Mouse (Mus musculus) stomach, embryonic 16.5 days (tissue): ENCODE measurements around the gene Pigb. TPM values are rescaled to one million over a fixed set of nuclear protein-coding genes. Genes with fewer than 3 reads are reported as not detected.
A peak's percentile ranks its signal among the peaks of the same experiment; 100 is the strongest.

Experiments
- ATAC-seq: fragments of 200-750 bp; cut with Nextera tagmentation; 2 replicates; pipeline ENCODE4 v1.8.0; 2017; ENCODE audit warnings: moderate number of reproducible peaks, moderate TSS enrichment; ENCODE audit not compliant: insufficient read depth, low FRiP score
- H3K27ac ChIP-seq: fragments of 300-500 bp; sonication (generic); 2 replicates; pipeline ENCODE4 v1.5.1; 2014; ENCODE audit warnings: low read length
- H3K27me3 ChIP-seq: fragments of 300-500 bp; sonication (generic); 2 replicates; pipeline ENCODE4 v1.6.1; 2014; ENCODE audit warnings: low read length, control low read depth, mixed read lengths; ENCODE audit not compliant: control insufficient read depth, insufficient read depth
- H3K36me3 ChIP-seq: fragments of 300-500 bp; sonication (generic); 2 replicates; pipeline ENCODE4 v1.6.1; 2014; ENCODE audit warnings: low read length; ENCODE audit not compliant: control insufficient read depth, insufficient read depth
- H3K4me1 ChIP-seq: fragments of 300-500 bp; sonication (generic); 2 replicates; pipeline ENCODE4 v1.6.1; 2014; ENCODE audit warnings: low read length, control low read depth, mixed read lengths; ENCODE audit not compliant: control insufficient read depth, insufficient read depth
- H3K4me2 ChIP-seq: fragments of 300-500 bp; sonication (generic); 2 replicates; pipeline ENCODE4 v1.6.1; 2014; ENCODE audit warnings: low read depth, low read length, mixed read lengths
- H3K4me3 ChIP-seq: fragments of 300-500 bp; sonication (generic); replicated peaks from 2 replicates; pipeline ENCODE4 v1.5.1; 2014; ENCODE audit warnings: mild to moderate bottlenecking, low read length
- H3K9ac ChIP-seq: fragments of 300-500 bp; sonication (generic); 2 replicates; pipeline ENCODE4 v1.6.1; 2014; ENCODE audit warnings: low read length
- H3K9me3 ChIP-seq: fragments of 300-500 bp; sonication (generic); replicated peaks from 2 replicates; pipeline ENCODE4 v1.6.1; 2016; ENCODE audit warnings: low read length, control low read depth; ENCODE audit not compliant: control insufficient read depth
- WGBS: fragments of 180-500 bp; shearing (Covaris S2); extraction: QIAGEN DNeasy Blood & Tissue Kit; methylation state at CpG from one replicate; pipeline ENCODE4 v1.1.7; 2014; 5-methylcytosine and 5-hydroxymethylcytosine counted together
- polyA plus RNA-seq: library from polyadenylated mRNA; unstranded; fragments of >200 nt; fragmentation: Nextera tagmentation; extraction: Ambion mirVana; gene quantifications from 2 replicates; pipeline ENCODE4 v1.2.1, GENCODE M21; 2015

Pigb gene
- polyA plus RNA-seq, 1 experiment from 2014 or later, result 15.6 TPM

- no peak overlapping the region for H3K27ac ChIP-seq
- no peaks in the 10 kb centered on the region for H3K27me3 ChIP-seq
- no peak for ATAC-seq
- H3K4me2 ChIP-seq, result no peak overlapping the region
- H3K9ac ChIP-seq, result no peak overlapping the region
- H3K9me3 ChIP-seq, result no peaks in the 10 kb centered on the region
- H3K4me3 ChIP-seq, result no peak overlapping the region
- H3K4me1 ChIP-seq, result no peaks in the 10 kb centered on the region
- peaks cover 20% of the 10 kb centered on the region; the same call in 1 of the 2 replicates for H3K36me3 ChIP-seq
- 69% methylated on average over 4 of the region's 4 CpGs for WGBS
These were observed 8.8 kb downstream of the Pigb start for GRCm38 (mm10) chr9:73031421-73031820.

GRCm38 (mm10) chr9:73030443-73030842, 9.7 kb downstream of the Pigb start:
- WGBS, result 85% methylated on average over 1 of the region's 1 CpGs
- no peaks in the 10 kb centered on the region for H3K9me3 ChIP-seq

GRCm38 (mm10) chr9:73025818-73026636, 14.2 kb downstream of the Pigb start:
- no peaks in the 10 kb centered on the region for H3K27me3 ChIP-seq
- H3K9ac ChIP-seq, result no peak overlapping the region
- H3K4me3 ChIP-seq, result no peak overlapping the region
- H3K27ac ChIP-seq, result no peak overlapping the region
- H3K36me3 ChIP-seq, result no peaks in the 10 kb centered on the region; the same call in 1 of the 2 replicates
- WGBS, result 34% methylated on average over 16 of the region's 17 CpGs
- no peaks in the 10 kb centered on the region for H3K4me1 ChIP-seq
- H3K9me3 ChIP-seq, result no peaks in the 10 kb centered on the region
- 0 out of 2 replicates have a peak, but pooled peaks have one; percentile 10 for ATAC-seq
- no peak overlapping the region for H3K4me2 ChIP-seq

More at GRCm38 (mm10) chr9:73030443-73030842, 9.7 kb downstream of the Pigb start:
- Histone ChIP-seq H3K27me3 (no peaks in the 10 kb centered on the region), H3K4me1 (no peaks in the 10 kb centered on the region), H3K4me2 (no peak overlapping the region), H3K9ac (no peak overlapping the region), H3K27ac (no peak overlapping the region), H3K4me3 (no peak overlapping the region), H3K36me3 (peaks cover 15% of the 10 kb centered on the region; the same call in 1 of the 2 replicates)
- no peak for ATAC-seq

GRCm38 (mm10) chr9:73020566-73021097, 19.5 kb downstream of the Pigb start:
- ATAC-seq, result no peak
- Histone ChIP-seq H3K4me1 (no peaks in the 10 kb centered on the region), H3K9me3 (no peaks in the 10 kb centered on the region), H3K27me3 (no peaks in the 10 kb centered on the region), H3K4me2 (no peak overlapping the region), H3K9ac (no peak overlapping the region), H3K36me3 (peaks cover 13% of the 10 kb centered on the region), H3K27ac (no peak overlapping the region), H3K4me3 (no peak overlapping the region)
- WGBS, result 91% methylated on average over 5 of the region's 5 CpGs

GRCm38 (mm10) chr9:73019841-73020240, 20.3 kb downstream of the Pigb start:
- no peaks in the 10 kb centered on the region for H3K27me3 ChIP-seq
- no peak for ATAC-seq
- H3K9ac ChIP-seq, result no peak overlapping the region
- no peaks in the 10 kb centered on the region for H3K4me1 ChIP-seq
- no peak overlapping the region for H3K4me3 ChIP-seq
- H3K27ac ChIP-seq, result no peak overlapping the region
- no peak overlapping the region for H3K4me2 ChIP-seq
- WGBS, result 90% methylated on average over 10 of the region's 10 CpGs
- no peaks in the 10 kb centered on the region for H3K9me3 ChIP-seq
- H3K36me3 ChIP-seq, result peaks cover 13% of the 10 kb centered on the region

- H3K36me3 ChIP-seq, result peaks cover 14% of the 10 kb centered on the region; the same call in 1 of the 2 replicates
- 74% methylated on average over 13 of the region's 13 CpGs for WGBS
- H3K4me2 ChIP-seq, result no peak overlapping the region
These were observed 25.5 kb downstream of the Pigb start for GRCm38 (mm10) chr9:73014724-73015123.

GRCm38 (mm10) chr9:73012629-73013028, 27.5 kb downstream of the Pigb start:
- Histone ChIP-seq H3K4me1 (no peaks in the 10 kb centered on the region), H3K4me3 (no peak overlapping the region), H3K9ac (no peak overlapping the region), H3K36me3 (peaks cover 6% of the 10 kb centered on the region; the same call in 1 of the 2 replicates), H3K27ac (no peak overlapping the region), H3K27me3 (no peaks in the 10 kb centered on the region), H3K4me2 (no peak overlapping the region), H3K9me3 (no peaks in the 10 kb centered on the region)
- WGBS, result 89% methylated on average over 4 of the region's 4 CpGs
- ATAC-seq, result no peak

More at GRCm38 (mm10) chr9:73014724-73015123, 25.5 kb downstream of the Pigb start:
- Histone ChIP-seq H3K4me3 (no peak overlapping the region), H3K9me3 (no peaks in the 10 kb centered on the region), H3K4me1 (no peaks in the 10 kb centered on the region), H3K9ac (no peak overlapping the region), H3K27ac (no peak overlapping the region), H3K27me3 (no peaks in the 10 kb centered on the region)
- ATAC-seq, result no peak

GRCm38 (mm10) chr9:73008384-73008783, 31.8 kb downstream of the Pigb start:
- H3K4me1 ChIP-seq, result no peaks in the 10 kb centered on the region
- WGBS, result 60% methylated on average over 3 of the region's 3 CpGs
- H3K27me3 ChIP-seq, result no peaks in the 10 kb centered on the region
- no peaks in the 10 kb centered on the region for H3K36me3 ChIP-seq
- no peaks in the 10 kb centered on the region for H3K9me3 ChIP-seq
- no peak overlapping the region for H3K9ac ChIP-seq
- H3K4me2 ChIP-seq, result no peak overlapping the region
- no peak overlapping the region for H3K4me3 ChIP-seq
- no peak overlapping the region for H3K27ac ChIP-seq
- no peak for ATAC-seq

GRCm38 (mm10) chr9:73006175-73006574, 34.0 kb downstream of the Pigb start:
- Histone ChIP-seq H3K27ac (no peak overlapping the region), H3K4me2 (no peak overlapping the region), H3K27me3 (no peaks in the 10 kb centered on the region), H3K4me1 (no peaks in the 10 kb centered on the region), H3K9me3 (no peaks in the 10 kb centered on the region), H3K9ac (no peak overlapping the region), H3K4me3 (no peak overlapping the region), H3K36me3 (no peaks in the 10 kb centered on the region)
- no peak for ATAC-seq
- 97% methylated on average over 3 of the region's 3 CpGs for WGBS
